Mouse (Mus musculus): ENCODE data around the gene Endov. TPM values are rescaled to one million over a fixed set of nuclear protein-coding genes. Genes with fewer than 3 reads are reported as not detected.
A peak's percentile ranks its signal among the peaks of the same experiment; 100 is the strongest.

The Endov gene
- 7.0 and 7.7 TPM in 2 replicates for polyA plus RNA-seq (2012; ENCODE audit: insufficient read depth, insufficient read length, missing spikeins)

DNA sequence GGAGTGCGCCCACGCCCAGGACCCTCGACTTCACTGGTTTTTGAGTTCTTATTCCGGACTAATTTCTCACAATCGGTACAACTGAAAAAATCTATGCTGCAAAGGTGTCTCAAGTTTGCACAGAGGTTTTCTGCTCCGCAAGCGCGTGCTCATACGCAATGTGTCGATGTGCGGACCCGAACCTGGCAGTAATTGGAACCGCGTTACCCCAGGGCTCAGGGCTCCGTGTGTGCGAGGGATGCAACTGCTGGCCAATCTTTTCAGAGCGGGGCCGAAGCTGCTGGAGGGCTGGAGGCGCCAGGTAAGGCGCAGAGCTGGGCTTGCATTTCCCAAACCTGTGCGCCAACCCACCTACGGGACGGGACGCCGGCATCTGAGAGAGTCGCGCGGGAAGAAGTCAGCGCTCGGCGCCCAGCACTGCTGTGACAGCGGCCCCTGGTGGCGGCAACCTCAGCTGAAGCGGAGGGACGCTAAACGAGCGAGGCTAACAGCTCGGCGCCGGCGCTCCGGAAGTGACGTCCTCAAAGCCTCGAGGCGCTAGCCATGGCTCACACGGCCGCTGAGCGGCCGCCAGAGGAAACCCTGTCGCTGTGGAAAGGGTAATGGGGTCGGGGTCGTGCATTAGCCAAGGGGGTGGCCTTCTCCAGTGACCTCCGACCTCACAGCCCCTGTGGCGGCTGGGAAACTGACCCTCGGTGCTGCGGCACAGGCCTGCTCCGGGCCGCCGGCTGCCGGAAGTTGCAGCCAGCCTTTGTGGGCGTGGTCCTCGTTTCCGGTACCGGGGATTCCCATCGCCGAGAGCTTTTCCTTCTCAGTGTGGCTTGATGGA, at the start of gene Endov:
Gene Endov (plus strand): TSS at position 487 of the 829 bp plus-strand sequence.
- Histone ChIP-seq H3K4me3 (ENCODE audit: insufficient read depth, low read length) (peak within 1 kb of the TSS; percentile 97), H3K4me1 (ENCODE audit: control insufficient read depth, insufficient read depth, low read length) (peaks cover 6% of the 10 kb centered on the region), H3K27ac (ENCODE audit: insufficient read depth, low read depth, low read length) (peak within 1 kb of the TSS; percentile 76)
- peak; percentile 66 for TF ChIP-seq CTCF (IDR thresholded peaks at IDR 0.05; ENCODE audit: low read depth, low read length)
- TF ChIP-seq POLR2A (IDR thresholded peaks at IDR 0.05; ENCODE audit: borderline replicate concordance, low read depth, low read length) = no peak

DNA sequence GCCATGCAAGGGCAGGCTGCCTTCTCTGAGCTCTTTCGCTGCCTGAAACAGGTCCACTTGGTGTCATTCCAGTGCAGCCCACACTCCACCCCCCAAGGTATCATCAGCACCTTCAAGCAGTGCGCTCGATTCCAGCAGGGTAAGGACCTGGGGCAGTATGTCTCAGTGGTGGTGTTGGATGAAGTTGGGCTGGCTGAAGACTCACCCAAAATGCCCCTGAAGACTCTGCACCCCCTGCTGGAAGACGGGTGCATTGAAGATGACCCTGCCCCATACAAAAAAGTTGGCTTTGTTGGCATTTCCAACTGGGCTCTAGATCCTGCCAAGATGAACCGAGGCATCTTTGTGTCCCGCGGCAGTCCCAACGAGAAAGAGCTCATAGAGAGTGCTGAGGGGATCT, 48.9 kb upstream of the Endov start:
- no peaks in the 10 kb centered on the region for H3K4me1 ChIP-seq (ENCODE audit: control insufficient read depth, insufficient read depth, low read length)
- H3K4me3 ChIP-seq (ENCODE audit: insufficient read depth, low read length) = no peak overlapping the region
- H3K27ac ChIP-seq (ENCODE audit: insufficient read depth, low read depth, low read length) = no peak overlapping the region
- TF ChIP-seq CTCF (IDR thresholded peaks at IDR 0.05; ENCODE audit: low read depth, low read length) (no peak), POLR2A (IDR thresholded peaks at IDR 0.05; ENCODE audit: borderline replicate concordance, low read depth, low read length) (no peak)

DNA sequence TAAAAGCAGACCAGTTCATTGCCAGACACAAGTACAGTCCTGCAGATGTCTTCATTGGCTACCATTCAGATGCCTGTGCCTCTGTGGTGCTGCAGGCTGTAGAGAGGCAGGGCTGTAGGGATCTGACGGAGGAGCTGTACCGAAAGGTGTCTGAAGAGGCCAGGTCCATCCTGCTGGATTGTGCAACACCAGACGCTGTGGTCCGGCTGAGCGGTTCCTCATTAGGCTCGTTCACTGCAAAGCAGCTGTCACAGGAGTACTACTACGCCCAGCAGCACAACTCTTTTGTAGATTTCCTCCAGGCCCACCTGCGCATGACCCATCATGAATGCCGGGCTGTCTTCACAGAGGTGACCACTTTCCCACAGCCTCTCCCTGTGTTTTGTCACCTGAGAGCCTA, 47.7 kb upstream of the Endov start:
- Histone ChIP-seq H3K4me1 (ENCODE audit: control insufficient read depth, insufficient read depth, low read length) (no peaks in the 10 kb centered on the region), H3K27ac (ENCODE audit: insufficient read depth, low read depth, low read length) (no peak overlapping the region), H3K4me3 (ENCODE audit: insufficient read depth, low read length) (no peak overlapping the region)
- TF ChIP-seq CTCF (IDR thresholded peaks at IDR 0.05; ENCODE audit: low read depth, low read length) (no peak), POLR2A (IDR thresholded peaks at IDR 0.05; ENCODE audit: borderline replicate concordance, low read depth, low read length) (no peak)

DNA sequence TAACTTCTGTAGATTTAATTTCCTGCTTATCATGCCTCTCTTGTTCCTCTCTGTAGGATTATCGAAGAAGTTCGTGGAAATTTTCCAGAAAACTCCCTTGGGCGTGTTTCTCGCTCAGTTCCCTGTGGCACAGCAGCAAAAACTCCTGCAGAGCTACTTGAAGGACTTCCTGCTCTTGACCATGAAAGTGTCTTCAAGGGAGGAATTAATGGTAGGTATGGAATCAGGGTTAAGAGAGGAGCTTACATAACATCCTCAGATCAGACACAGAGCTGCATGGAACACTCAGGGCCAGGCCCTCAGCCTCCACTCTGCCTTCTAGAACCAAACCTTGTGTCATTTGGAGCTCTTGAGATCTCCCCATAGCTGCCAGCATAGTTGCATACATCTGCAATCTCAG, 35.0 kb upstream of the Endov start:
- H3K4me1 ChIP-seq (ENCODE audit: control insufficient read depth, insufficient read depth, low read length) = no peaks in the 10 kb centered on the region
- H3K27ac ChIP-seq (ENCODE audit: insufficient read depth, low read depth, low read length) = no peak overlapping the region
- TF ChIP-seq CTCF (IDR thresholded peaks at IDR 0.05; ENCODE audit: low read depth, low read length) (no peak), POLR2A (IDR thresholded peaks at IDR 0.05; ENCODE audit: borderline replicate concordance, low read depth, low read length) (no peak)
- no peak overlapping the region for H3K4me3 ChIP-seq (ENCODE audit: insufficient read depth, low read length)

DNA sequence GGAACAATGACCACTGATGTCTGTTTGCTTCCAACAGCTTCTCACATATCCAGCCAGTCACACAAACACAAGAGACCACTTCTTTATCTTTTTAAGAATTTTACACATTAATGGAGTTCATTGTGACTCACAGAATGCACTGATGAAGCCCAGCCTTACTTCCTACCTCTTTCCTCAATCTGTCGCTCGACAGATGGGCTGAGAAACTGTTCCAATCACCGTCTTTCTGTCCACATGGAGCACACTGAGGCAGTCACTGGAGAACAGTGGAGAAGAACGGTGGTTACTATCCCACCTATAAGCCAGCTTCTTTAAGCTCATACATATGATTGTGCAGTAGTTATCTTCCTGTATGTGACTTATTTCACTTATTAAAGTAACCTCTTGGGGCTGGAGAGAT, 13.3 kb upstream of the Endov start:
- TF ChIP-seq POLR2A (IDR thresholded peaks at IDR 0.05; ENCODE audit: borderline replicate concordance, low read depth, low read length) = no peak
- no peak for TF ChIP-seq CTCF (IDR thresholded peaks at IDR 0.05; ENCODE audit: low read depth, low read length)
- Histone ChIP-seq H3K4me3 (ENCODE audit: insufficient read depth, low read length) (no peak overlapping the region), H3K4me1 (ENCODE audit: control insufficient read depth, insufficient read depth, low read length) (no peaks in the 10 kb centered on the region), H3K27ac (ENCODE audit: insufficient read depth, low read depth, low read length) (no peak overlapping the region)

DNA sequence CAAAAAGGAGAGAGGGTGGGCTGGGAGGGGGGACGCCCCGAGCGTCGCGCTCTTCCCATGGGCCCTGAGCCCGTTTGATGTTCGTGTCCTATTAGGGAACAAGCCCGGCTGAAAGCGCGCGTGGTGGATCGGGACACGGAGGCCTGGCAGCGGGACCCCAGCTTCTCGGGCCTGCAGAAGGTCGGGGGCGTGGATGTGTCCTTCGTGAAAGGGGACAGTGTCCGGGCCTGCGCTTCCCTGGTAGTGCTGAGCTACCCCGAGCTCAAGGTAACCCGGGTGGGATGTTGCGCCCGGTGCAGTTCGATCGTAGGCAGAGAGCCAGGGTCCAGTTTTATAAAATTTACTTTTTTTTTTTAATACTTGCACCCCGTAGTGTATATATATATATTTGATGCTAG, 542 bp downstream of the Endov start:
- H3K4me1 ChIP-seq (ENCODE audit: control insufficient read depth, insufficient read depth, low read length) = peaks cover 6% of the 10 kb centered on the region
- peak overlapping the region; percentile 97 for H3K4me3 ChIP-seq (ENCODE audit: insufficient read depth, low read length)
- TF ChIP-seq CTCF (IDR thresholded peaks at IDR 0.05; ENCODE audit: low read depth, low read length) (no peak), POLR2A (IDR thresholded peaks at IDR 0.05; ENCODE audit: borderline replicate concordance, low read depth, low read length) (no peak)
- no peak overlapping the region for H3K27ac ChIP-seq (ENCODE audit: insufficient read depth, low read depth, low read length)

DNA sequence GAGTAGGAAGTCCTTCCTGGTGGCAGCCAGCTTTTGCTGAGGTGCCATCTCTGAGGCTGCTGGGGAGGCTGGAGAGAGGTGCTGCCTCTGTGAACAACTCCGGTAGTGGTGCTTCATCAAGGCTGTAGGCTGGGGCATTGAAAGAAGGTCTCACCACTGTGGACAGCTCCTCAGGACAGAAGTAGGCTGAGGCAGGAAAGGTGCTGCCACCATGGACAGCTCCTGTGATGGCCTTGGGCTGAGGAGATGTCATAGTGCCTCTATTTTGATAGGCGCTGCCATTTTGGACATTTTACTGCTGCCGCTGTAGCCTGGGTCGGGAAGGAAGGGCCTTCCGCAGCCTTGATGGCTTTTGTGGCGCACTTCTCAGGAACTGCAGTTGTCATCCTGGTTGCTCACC, 1.7 kb downstream of the Endov start:
- no peak for TF ChIP-seq POLR2A (IDR thresholded peaks at IDR 0.05; ENCODE audit: borderline replicate concordance, low read depth, low read length)
- no peak for TF ChIP-seq CTCF (IDR thresholded peaks at IDR 0.05; ENCODE audit: low read depth, low read length)
- Histone ChIP-seq H3K27ac (ENCODE audit: insufficient read depth, low read depth, low read length) (no peak overlapping the region), H3K4me3 (ENCODE audit: insufficient read depth, low read length) (no peak overlapping the region), H3K4me1 (ENCODE audit: control insufficient read depth, insufficient read depth, low read length) (peaks cover 6% of the 10 kb centered on the region)

DNA sequence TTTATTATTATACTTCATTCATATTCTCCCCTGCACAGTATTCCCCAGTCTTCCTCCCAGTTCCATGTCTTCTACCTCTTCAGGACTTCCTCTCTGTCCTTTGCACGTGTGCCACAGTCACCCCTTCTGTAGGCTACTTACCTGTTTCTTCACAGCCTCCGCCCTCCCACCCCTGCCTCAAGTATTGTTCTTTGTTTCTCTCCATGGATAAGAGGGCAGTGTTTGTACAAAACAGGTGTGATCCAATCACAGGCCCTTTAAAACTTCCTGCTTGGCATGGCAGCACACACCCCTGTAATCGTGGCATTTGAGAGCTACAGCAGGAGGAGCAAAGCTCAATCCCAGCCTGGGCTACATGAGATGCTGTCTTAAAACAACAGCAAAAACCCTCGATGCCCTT, 2.4 kb downstream of the Endov start:
- Histone ChIP-seq H3K4me1 (ENCODE audit: control insufficient read depth, insufficient read depth, low read length) (peaks cover 6% of the 10 kb centered on the region), H3K27ac (ENCODE audit: insufficient read depth, low read depth, low read length) (no peak overlapping the region), H3K4me3 (ENCODE audit: insufficient read depth, low read length) (no peak overlapping the region)
- TF ChIP-seq CTCF (IDR thresholded peaks at IDR 0.05; ENCODE audit: low read depth, low read length) (no peak), POLR2A (IDR thresholded peaks at IDR 0.05; ENCODE audit: borderline replicate concordance, low read depth, low read length) (no peak)

DNA sequence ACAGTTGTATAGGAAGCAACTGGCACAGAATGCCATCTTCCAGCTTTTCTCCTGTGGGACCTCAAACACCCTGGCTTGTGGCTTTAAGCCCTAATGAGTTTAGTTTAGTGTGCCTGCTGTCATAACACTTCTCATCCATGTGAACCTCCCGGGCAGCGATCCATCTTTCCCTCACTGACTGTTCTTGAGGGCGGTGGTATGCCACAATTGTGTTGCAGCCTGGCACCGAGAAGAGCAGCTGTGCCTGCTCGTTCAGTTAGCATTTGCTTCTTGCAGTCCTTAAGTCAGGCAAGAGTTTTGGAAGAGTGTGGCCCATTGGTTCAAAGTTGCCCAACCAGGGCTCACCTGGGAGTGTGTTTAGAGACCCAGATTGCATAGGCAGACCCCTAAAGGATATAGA, 5.0 kb downstream of the Endov start:
- Histone ChIP-seq H3K4me1 (ENCODE audit: control insufficient read depth, insufficient read depth, low read length) (0 out of 2 replicates have a peak, but pooled peaks cover 2% of the 10 kb centered on the region), H3K4me3 (ENCODE audit: insufficient read depth, low read length) (no peak overlapping the region), H3K27ac (ENCODE audit: insufficient read depth, low read depth, low read length) (no peak overlapping the region)
- TF ChIP-seq POLR2A (IDR thresholded peaks at IDR 0.05; ENCODE audit: borderline replicate concordance, low read depth, low read length) (no peak), CTCF (IDR thresholded peaks at IDR 0.05; ENCODE audit: low read depth, low read length) (no peak)

DNA sequence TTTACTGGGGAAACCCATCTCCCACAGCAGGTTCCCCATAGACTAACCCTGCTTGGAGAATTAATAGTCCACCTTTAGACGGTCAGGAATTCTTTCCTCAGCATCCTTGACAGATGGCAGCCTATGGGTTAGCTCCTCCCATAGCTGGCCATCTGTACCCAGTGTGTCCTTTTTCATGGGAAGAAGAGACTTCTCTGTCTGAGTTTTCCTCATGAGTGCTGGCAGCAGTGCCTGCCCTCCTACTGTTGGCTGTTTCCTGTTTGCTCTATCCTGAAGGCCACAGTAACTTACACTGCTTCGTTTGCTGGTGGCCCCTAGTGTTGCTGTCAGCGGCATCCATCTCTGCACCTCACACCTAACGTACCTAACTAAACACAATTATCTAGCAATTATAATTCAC, 6.3 kb downstream of the Endov start:
- TF ChIP-seq POLR2A (IDR thresholded peaks at IDR 0.05; ENCODE audit: borderline replicate concordance, low read depth, low read length) (no peak), CTCF (IDR thresholded peaks at IDR 0.05; ENCODE audit: low read depth, low read length) (no peak)
- no peak overlapping the region for H3K27ac ChIP-seq (ENCODE audit: insufficient read depth, low read depth, low read length)
- no peak overlapping the region for H3K4me3 ChIP-seq (ENCODE audit: insufficient read depth, low read length)
- no peaks in the 10 kb centered on the region for H3K4me1 ChIP-seq (ENCODE audit: control insufficient read depth, insufficient read depth, low read length)
